Mouse (Mus musculus) embryonic facial prominence, embryonic 11.5 days (tissue): ENCODE data around the gene 4930449I24Rik. TPM values are rescaled to one million over a fixed set of nuclear protein-coding genes. Genes with fewer than 3 reads are reported as not detected.

ENCODE experiments used
- polyA plus RNA-seq: library from polyadenylated mRNA; unstranded; fragments of >200 nt; fragmentation: Nextera tagmentation; extraction: Ambion mirVana; gene quantifications from 2 replicates; pipeline ENCODE4 v1.2.1, GENCODE M21; 2014

4930449I24Rik gene
- polyA plus RNA-seq, 1 experiment from 2014 or later = not detected

Other genes starting within 250 kb of the 4930449I24Rik start
- gene Wasf3, start 117.4 kb upstream of the 4930449I24Rik start, polyA plus RNA-seq = 3.8 and 3.9 TPM in 2 replicates
- not detected in 2 replicates for gene Gm6408, start 20.4 kb upstream of the 4930449I24Rik start, polyA plus RNA-seq
- not detected in 2 replicates for gene Gm6370, start 11.0 kb upstream of the 4930449I24Rik start, polyA plus RNA-seq
- gene Gm3402, start 11.7 kb downstream of the 4930449I24Rik start, polyA plus RNA-seq = not detected in 2 replicates
- gene Gm3404, start 23.4 kb downstream of the 4930449I24Rik start, polyA plus RNA-seq = not detected in 2 replicates
- gene Gm3409, start 35.2 kb downstream of the 4930449I24Rik start, polyA plus RNA-seq = not detected in 2 replicates
- gene Gm3415, start 53.7 kb downstream of the 4930449I24Rik start, polyA plus RNA-seq = not detected in 2 replicates
- 0.14 TPM in 1 of 2 replicates, not detected in the other for gene Gpr12, start 82.8 kb downstream of the 4930449I24Rik start, polyA plus RNA-seq